Mouse (Mus musculus): ENCODE results near the gene Plxdc1. TPM values are rescaled to one million over a fixed set of nuclear protein-coding genes. Genes with fewer than 3 reads are reported as not detected.

Plxdc1 gene
- 1.4 TPM for polyA plus RNA-seq (2017; shearing (Covaris generic))

DNA sequence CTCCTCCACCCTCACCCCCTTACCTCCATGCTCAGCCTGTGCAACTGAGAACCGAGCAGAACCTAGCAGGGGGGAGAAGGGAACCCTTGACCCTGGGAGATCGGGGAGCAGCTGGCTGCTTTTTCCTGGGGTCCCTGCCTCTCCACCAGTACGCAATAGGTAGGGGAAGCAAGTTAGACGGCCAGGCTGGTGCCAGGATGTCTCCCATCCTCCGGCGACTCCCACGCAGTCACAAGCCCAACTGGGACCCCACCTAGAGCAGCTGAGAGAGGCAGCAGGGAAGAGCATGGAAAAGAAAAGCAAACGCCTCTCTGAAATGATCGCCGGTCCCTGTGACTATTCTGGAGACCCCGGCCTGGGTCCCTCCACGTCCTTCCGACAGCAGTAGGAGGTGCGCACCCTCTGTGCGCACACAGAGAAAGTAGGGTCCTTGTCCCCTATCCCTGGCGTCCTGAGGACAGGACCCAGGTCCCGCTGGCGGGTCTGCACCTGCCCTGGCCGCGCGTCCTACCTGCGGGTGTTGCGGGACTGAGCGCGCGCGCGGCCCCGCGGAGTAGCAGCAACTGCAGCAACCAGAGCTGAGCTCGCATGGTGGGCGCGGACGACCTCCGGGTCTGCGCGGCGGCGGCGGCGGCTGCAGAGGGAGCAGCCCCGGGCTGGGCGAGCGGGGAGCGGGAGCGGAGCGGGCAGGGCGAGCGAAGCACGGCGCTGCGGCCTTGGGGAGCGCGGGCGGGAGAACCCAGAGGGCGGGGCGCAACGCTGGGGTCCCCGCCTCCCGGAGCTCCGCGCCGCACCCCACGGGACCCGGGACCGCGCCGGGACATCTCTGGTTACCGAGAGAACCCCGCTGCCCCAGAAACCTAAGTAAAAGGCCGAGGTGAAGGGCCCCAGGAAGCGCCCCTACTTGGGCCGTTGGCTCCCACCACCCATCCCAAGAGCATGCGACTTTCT, at the start of gene Plxdc1:
Gene Plxdc1 (minus strand): TSS at position 718 of the 951 bp plus-strand sequence.

DNA sequence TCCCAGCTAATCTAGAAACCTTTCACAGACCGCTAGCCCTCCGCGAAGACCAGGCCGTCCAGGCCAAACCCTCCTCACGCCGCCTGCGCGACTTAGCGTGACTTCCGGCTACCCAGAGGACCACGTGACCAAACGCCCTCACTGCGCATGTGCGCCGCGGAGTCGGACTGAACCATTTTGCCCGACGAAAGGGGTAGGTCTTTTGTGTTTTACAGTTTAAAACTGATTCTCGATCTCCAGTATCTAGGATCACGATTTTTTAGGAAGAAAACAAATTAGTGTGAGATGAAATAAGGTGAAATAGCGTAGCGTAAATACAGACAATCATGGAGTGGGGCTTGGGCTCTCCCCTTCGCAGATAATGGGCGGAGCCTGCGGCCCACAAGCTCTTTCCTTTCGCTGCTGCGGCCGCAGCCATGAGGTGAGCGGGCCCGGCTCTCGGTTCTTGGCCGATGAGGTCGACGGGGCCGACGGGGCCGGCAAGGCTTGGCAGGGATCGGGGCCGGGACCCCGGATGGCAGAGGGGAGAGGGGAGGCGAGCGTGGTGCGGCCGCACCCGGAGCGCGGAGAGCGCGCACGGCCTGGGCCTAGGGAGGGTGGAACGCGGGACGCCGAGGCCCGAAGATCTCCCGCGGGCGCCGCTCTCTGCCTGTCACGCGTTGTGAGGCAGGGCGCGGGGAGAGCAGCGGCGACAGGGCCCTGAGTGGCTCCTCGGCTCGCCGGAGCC, 40.5 kb upstream of the Plxdc1 start, which contains the start of gene Rpl19:
Gene Rpl19 (plus strand): TSS at position 141 of the 727 bp plus-strand sequence.

GRCm38 (mm10) chr11:98022555-98023371, 36.5 kb upstream of the Plxdc1 start, which contains the start of gene Cacnb1:
Cacnb1 (minus strand) TSS chr11:98023034.

DNA sequence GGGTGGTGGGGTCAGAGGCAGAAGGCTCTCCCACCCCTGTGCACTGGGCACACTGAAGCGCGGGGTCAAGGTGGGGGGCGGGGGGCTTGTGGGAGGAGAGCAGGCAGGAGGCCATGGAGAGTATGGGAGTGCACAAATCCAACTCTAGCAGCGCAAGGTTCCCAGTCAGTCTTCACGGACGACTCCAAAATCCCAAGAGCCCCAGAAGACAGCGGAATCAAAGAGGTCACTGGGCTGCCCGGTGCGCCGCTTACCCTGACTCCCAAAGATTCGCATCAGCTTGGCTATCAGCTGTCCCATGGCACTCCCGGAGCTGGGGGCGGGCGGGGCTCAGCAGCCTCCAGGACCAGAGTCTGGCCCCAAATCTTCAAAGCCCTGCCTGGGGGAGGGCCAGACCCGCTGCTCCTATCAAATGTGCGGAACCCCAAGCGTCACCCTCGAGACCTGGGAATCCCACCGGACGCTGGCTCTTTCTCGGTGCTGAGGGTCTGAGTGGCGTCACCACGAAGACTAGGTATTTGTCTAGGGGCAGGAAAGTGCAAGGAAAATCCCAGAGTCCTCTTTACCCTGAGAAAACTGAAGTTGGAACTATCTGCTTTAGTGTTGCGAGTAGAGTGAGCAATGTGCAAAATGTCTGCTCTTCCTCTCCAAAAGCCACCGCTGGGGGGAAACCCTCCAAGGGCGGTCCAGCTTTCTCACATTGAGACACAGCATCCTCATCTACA, 9.5 kb upstream of the Plxdc1 start, which contains the start of gene Arl5c:
Gene Arl5c (minus strand): TSS at position 618 of the 725 bp plus-strand sequence.

GRCm38 (mm10) chr11:97883918-97884600, 102.2 kb downstream of the Plxdc1 start, which contains the start of gene Fbxo47:
Fbxo47 (minus strand) TSS chr11:97884154.

Other genes starting within 250 kb of the Plxdc1 start
- 2.0 TPM for gene Pip4k2b, start 241.7 kb downstream of the Plxdc1 start, polyA plus RNA-seq (2017; shearing (Covaris generic))
- 32.5 TPM for gene Cwc25, start 219.9 kb downstream of the Plxdc1 start, polyA plus RNA-seq (2017; shearing (Covaris generic))
- not detected for gene 1700001P01Rik, start 210.5 kb downstream of the Plxdc1 start, polyA plus RNA-seq (2017; shearing (Covaris generic))
- 695 TPM for gene Rpl23, start 204.0 kb downstream of the Plxdc1 start, polyA plus RNA-seq (2017; shearing (Covaris generic))
- 240 TPM for gene Lasp1, start 187.4 kb downstream of the Plxdc1 start, polyA plus RNA-seq (2017; shearing (Covaris generic))
- 0.77 TPM for gene B230217C12Rik, start 145.7 kb downstream of the Plxdc1 start, polyA plus RNA-seq (2017; shearing (Covaris generic))
- 1.1 TPM for gene Fbxo47, start 102.3 kb downstream of the Plxdc1 start, polyA plus RNA-seq (2017; shearing (Covaris generic))
- 139 TPM for gene Arl5c, start 9.7 kb upstream of the Plxdc1 start, polyA plus RNA-seq (2017; shearing (Covaris generic))
- gene Cacnb1, start 36.6 kb upstream of the Plxdc1 start, polyA plus RNA-seq (2017; shearing (Covaris generic)) = 4.9 TPM
- gene Rpl19, start 40.3 kb upstream of the Plxdc1 start, polyA plus RNA-seq (2017; shearing (Covaris generic)) = 2,039 TPM
- not detected for gene Stac2, start 67.0 kb upstream of the Plxdc1 start, polyA plus RNA-seq (2017; shearing (Covaris generic))
- gene Fbxl20, start 164.0 kb upstream of the Plxdc1 start, polyA plus RNA-seq (2017; shearing (Covaris generic)) = 8.4 TPM
- 52.7 TPM for gene Med1, start 206.8 kb upstream of the Plxdc1 start, polyA plus RNA-seq (2017; shearing (Covaris generic))
- gene Cdk12, start 216.6 kb upstream of the Plxdc1 start, polyA plus RNA-seq (2017; shearing (Covaris generic)) = 19.0 TPM